Mouse (Mus musculus) frontal cortex, postnatal 36 days (tissue): Measurements from ENCODE around the gene Naa35.

Experiments used
- DNase-seq, 2 experiments: peaks; one replicate each; pipeline ENCODE4 v3.0.0; 2022; ENCODE audit warnings: low spot score in 2 of 2

Gene Naa35

DNA sequence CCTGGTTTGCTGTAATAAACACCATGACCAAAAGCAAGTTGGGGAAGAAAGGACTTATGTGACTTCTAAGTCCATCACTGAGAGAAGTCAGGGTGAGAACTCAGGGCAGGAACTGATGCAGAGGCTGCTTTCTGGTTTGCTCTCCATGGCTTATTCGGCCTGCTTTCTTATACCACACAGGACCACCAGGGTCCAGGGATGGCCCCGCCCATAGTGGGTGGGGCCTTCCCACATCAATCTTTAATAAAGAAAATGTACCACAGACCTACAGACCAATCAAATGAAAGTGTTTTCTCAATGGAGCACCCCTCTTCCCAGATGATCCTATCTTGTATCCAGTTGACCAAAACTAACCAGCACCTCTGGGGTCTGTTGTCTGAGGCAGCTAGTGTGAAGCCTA lies 86.5 kb downstream of the Naa35 start:
- DNase-seq, result no peak

DNA sequence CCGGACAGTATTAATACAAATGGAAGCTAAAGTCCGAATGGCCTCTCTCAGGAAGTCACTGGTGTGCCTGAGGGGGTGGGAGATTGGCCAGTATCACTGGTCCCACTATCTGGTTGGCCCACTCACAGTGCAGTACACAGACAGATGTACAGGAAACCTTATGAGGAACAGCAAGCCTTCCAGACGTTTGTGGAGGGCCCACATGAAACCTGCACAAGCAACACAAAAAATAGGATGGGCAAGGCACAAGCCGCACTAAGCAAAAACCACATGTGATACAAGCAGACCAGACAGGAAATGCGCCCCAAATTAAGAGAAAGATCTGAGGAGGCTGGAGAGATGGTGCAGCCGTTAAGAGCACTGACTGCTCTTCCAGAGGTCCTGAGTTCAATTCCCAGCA lies 87.2 kb downstream of the Naa35 start:
- no peak for DNase-seq

DNA sequence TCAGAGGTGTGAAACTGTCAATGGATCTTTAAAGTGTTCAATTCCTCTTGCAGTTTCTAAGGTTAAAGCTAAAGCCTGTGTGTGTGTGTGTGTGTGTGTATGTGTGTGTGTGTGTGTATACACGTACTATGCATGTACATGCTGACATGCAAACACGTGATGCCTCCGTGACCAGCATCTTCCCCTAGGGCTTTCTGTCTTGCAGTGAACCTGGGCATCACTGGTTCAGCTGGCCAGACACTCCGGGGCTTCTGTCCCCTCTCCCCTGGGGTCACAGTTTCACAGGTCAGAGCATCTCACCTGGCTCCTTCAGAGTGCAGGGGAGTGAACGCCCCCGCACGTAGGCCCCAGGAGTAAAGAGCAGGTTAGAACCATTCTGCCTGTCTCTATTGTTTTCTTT lies 88.5 kb downstream of the Naa35 start:
- no peak for DNase-seq

GRCm38 (mm10) chr13:59674215-59674614 lies 89.2 kb downstream of the Naa35 start:
- DNase-seq, result no peak

DNA sequence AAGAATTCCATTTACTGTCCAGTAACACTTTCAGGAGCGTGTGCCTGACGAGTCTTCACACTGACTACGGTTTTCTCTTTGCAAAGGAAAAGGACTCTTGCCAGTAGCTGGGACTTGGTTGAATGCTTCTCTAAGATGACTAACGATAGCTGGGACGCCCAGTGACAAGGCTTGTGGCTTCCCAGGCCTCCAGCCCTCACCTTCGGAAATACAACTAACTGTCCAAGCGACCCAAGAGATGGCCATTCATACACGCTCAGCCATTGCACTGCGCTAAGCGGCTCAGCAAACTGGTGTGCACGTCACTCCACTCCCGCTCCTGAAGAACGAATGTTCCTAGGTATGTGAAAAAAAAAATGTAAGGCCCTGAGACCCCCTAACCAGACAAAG lies 89.7 kb downstream of the Naa35 start:
- DNase-seq, result peak; percentile 35 to 41

DNA sequence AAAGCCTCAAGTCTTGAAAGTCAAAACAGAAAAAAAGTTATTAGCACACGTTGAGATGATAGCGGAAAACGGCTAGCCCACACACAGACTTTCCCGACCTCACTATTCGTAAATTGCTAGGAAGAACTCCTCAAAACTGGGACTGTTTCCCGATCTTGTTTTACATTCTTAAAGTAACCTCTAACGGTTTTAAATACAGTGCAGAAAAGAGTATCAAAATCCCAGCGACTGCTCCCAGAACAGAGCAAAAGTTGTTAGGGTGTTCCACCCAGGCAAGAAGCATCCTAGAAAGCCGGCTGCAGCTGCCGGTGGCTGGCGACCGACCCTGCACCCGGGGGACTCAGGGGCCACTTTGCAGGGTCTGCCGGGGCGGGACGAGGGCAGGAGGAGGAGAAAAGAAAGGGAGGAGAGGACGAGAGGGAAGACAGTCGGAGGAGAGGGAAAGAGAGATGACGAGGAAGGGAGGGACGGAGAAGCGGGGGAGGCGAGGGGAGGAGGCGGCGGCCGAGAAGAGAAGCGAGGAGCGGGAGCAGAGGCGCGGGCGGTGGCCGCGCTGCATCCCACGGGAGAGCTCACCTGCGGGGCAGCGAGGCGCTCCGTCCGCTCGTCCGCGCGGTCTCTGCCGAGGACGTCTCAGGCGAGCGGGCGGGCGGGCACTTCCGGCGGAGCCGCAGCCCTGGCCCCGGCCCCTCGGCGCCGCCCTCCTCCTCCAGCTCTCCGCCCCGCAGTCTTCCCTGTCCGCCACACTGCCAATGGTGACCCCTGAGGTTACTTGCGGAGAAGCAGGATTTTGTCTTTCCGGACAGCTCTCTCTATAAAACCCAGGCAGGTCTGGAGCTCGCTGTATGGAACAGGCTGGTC lies 90.3 kb downstream of the Naa35 start, which contains the start of gene Golm1:
Golm1 (minus strand) TSS at position 661 of the 861 bp plus-strand sequence.
- DNase-seq, result peak in 1 of 2 experiments; percentile 48

DNA sequence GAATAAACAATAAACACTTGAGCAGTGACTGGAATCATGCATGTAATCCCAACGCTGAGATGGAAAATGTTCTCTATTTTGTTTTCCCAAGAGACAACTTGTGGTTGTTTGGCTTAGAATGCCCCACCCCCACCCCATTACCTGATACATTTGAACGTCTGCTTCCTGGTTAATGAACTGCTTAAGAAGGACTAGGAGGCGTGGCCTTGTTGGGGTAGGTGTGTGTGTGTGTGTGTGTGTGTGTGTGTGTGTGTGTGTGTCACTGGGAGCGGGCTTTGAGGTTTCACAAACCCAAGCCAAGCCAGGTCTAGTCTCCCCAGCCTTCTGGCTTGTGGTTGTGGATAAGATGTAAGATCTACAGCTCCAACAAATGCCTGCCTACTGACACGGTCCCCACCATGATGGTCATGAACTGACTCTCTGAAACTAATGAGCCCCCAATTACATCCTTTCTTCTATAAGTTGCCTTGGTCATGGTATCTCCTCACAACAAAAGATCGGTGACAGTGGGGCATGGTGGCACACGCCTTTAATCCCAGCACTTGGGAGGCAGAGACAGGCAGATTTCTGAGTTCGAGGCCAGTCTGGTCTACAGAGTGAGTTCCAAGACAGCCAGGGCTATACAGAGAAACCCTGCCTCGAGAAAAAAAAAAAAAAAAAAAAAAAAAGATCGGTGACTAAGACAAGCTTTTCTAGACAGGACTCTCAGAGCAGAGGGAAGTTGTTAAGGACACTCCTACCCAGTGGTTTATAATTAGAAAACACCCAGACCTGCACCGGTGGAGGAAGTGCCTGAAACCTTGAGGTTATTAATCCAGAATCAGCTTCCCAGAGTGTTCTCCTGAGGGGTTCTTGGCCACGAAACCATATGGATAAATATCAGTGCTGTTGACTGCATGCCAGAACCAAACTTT lies 91.5 kb downstream of the Naa35 start:
- DNase-seq, result no peak

DNA sequence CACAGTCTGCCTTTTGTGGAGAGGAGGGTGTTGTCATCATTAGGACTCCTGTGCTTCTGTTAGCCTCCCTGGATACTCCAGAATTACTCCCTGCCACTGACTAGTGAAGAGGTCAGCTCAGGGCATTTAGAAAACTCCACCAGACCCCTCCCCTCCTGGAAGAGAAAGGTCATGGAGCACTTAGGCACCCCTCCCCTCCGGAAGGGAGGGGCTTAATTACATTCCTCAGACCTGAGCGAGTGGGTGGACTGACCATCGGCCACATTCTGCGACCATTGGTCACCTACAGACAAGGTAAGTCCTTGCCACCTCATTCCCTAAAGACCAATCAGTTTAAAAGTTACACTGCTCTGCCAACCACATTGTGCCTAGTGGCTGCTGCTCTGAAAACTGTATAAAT lies 94.2 kb downstream of the Naa35 start:
- DNase-seq, result no peak

DNA sequence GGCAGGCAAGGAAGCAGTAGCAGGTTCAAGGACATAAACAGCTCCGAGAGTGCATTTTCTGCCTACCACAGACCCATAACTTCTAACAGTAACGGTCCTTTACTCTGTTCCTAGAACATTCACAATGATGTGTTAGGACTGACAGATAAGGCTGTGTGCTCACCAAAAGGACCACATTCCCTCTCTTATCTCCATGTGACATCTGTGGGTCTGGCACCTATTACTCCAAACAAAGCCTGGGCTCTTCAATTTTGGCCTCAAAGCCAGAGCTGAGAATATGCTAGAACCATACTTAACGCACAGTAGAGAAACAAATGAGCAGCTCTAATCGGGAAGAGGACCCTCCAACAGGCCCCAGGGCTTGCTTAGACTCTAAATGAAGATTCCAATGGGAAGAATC lies 94.8 kb downstream of the Naa35 start:
- no peak for DNase-seq

DNA sequence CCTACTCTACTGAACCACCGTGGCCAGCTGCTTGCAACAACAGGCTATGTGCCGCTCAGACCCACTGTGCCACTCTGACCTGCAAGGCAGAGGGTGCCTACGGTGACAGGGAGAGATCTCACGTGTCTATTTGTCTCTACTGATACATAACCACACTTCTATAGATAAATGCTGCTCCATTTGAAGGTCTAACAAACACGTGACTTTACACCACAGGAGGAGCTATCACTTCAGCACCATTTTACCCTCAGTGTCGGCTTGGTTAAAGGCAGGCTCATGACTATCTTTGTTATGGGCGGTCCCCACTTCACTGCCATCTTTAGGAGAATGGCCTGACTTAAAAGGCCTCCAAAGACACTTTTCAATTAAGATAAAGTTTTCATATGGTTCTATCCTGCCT lies 97.6 kb downstream of the Naa35 start:
- DNase-seq, result no peak

DNA sequence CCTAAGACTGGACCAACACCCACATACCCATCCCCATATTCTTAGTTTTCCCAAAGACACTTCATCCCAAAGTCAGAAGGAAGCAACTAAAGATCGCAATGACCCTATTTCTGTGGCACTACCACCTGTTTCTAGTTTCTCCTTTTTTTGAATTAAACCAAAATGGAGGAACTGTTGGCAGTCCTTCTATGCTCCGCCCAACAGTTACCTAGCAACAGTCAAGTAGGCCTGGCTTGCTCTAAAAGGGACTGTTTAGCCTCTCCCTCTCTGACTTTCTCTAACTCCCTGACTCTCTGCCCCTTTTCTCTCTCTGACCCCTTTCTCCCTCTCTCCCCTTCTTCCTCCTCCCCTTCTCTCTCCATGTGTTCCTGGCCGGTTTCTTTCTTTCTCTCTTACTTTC lies 100.2 kb downstream of the Naa35 start:
- DNase-seq, result no peak
